Mouse (Mus musculus) embryonic facial prominence, embryonic 11.5 days (tissue): ENCODE results near the gene Eef1a2. TPM values are rescaled to one million over a fixed set of nuclear protein-coding genes. Genes with fewer than 3 reads are reported as not detected.

Source experiments
- ATAC-seq: fragments of 200-750 bp; cut with Nextera tagmentation; replicated peaks from 2 replicates; pipeline ENCODE4 v1.8.0; 2017; ENCODE audit warnings: low read depth; ENCODE audit not compliant: insufficient number of reproducible peaks, low FRiP score, low TSS enrichment
- DNase-seq: peaks from one replicate; pipeline ENCODE4 v3.0.0-alpha.2; 2015; ENCODE audit warnings: low spot score
- H3K27ac ChIP-seq: fragments of 300-500 bp; sonication (generic); replicated peaks from 2 replicates; pipeline ENCODE4 v1.5.1; 2014; ENCODE audit warnings: mild to moderate bottlenecking, low read depth, low read length, control low read depth
- H3K27me3 ChIP-seq: fragments of 300-500 bp; sonication (generic); 2 replicates; pipeline ENCODE4 v1.6.1; 2014; ENCODE audit warnings: mild to moderate bottlenecking, low read length, moderate library complexity, mixed read lengths; ENCODE audit not compliant: control insufficient read depth, insufficient read depth
- H3K36me3 ChIP-seq: fragments of 300-500 bp; sonication (generic); replicated peaks from 2 replicates; pipeline ENCODE4 v1.6.1; 2014; ENCODE audit warnings: low read depth, mild to moderate bottlenecking, low read length, moderate library complexity, mixed read lengths; ENCODE audit not compliant: control insufficient read depth, insufficient read depth
- H3K4me1 ChIP-seq: fragments of 300-500 bp; sonication (generic); 2 replicates; pipeline ENCODE4 v1.6.1; 2014; ENCODE audit warnings: low read length, mixed read lengths; ENCODE audit not compliant: control insufficient read depth, insufficient read depth
- H3K4me2 ChIP-seq: fragments of 300-500 bp; sonication (generic); 2 replicates; pipeline ENCODE4 v1.6.1; 2014; ENCODE audit warnings: low read depth, mild to moderate bottlenecking, control low read depth, low read length, moderate library complexity
- H3K4me3 ChIP-seq: fragments of 300-500 bp; sonication (generic); 2 replicates; pipeline ENCODE4 v1.5.1; 2014; ENCODE audit warnings: low read depth, low read length, control low read depth
- H3K9ac ChIP-seq: fragments of 300-500 bp; sonication (generic); replicated peaks from 2 replicates; pipeline ENCODE4 v1.6.1; 2014; ENCODE audit warnings: mild to moderate bottlenecking, control low read depth, low read length
- H3K9me3 ChIP-seq: fragments of 300-500 bp; sonication (generic); replicated peaks from 2 replicates; pipeline ENCODE4 v1.6.1; 2016; ENCODE audit warnings: mild to moderate bottlenecking, low read length, inconsistent platforms, mixed read lengths; ENCODE audit not compliant: control insufficient read depth
- WGBS: fragments of 180-500 bp; shearing (Covaris S2); extraction: QIAGEN DNeasy Blood & Tissue Kit; methylation state at CpG from one replicate; pipeline ENCODE4 v1.1.7; 2014; 5-methylcytosine and 5-hydroxymethylcytosine counted together
- polyA plus RNA-seq: library from polyadenylated mRNA; unstranded; fragments of >200 nt; fragmentation: Nextera tagmentation; extraction: Ambion mirVana; gene quantifications from 2 replicates; pipeline ENCODE4 v1.2.1, GENCODE M21; 2014

Gene Eef1a2
- polyA plus RNA-seq, 1 experiment from 2014 or later, result 0.25 TPM

DNA sequence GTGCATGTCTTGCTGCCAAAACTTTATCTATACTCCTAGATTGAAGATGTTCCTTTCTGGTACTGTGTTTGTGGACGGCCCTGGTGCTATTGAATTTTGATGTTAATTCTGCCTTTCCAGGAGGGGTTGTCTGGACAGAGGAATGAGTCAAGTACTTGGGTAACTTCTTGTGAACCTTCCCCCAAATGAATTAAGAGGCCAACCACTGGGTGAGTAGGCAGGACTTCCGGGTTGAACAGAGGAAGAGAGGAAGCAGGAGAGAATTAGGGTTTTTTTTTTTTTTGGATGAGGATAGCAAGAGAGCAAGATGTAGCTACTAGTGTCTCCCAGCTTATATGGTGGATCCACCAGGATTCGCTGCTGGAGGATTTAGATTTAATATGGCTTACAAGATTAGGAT is 21.2 kb upstream of the Eef1a2 start:
- Histone ChIP-seq H3K4me3 (no peak overlapping the region), H3K4me1 (no peaks in the 10 kb centered on the region), H3K27me3 (no peaks in the 10 kb centered on the region), H3K9ac (no peak overlapping the region), H3K9me3 (no peaks in the 10 kb centered on the region), H3K27ac (no peak overlapping the region), H3K4me2 (no peak overlapping the region), H3K36me3 (no peaks in the 10 kb centered on the region)
- ATAC-seq, result no peak
- DNase-seq, result no peak
- WGBS, result 83% methylated on average over 3 of the region's 3 CpGs

- Histone ChIP-seq H3K4me3 (no peak overlapping the region), H3K4me2 (no peak overlapping the region), H3K27me3 (no peaks in the 10 kb centered on the region), H3K36me3 (no peaks in the 10 kb centered on the region), H3K27ac (no peak overlapping the region), H3K4me1 (no peaks in the 10 kb centered on the region), H3K9ac (no peak overlapping the region), H3K9me3 (no peaks in the 10 kb centered on the region)
- ATAC-seq (no peak), DNase-seq (no peak)
- WGBS, result 90% methylated on average over 3 of the region's 3 CpGs
Observed at GRCm38 (mm10) chr2:181174646-181175045, 17.8 kb upstream of the Eef1a2 start.

GRCm38 (mm10) chr2:181166469-181166868 is 9.7 kb upstream of the Eef1a2 start:
- Histone ChIP-seq H3K9me3 (no peaks in the 10 kb centered on the region), H3K4me1 (no peaks in the 10 kb centered on the region), H3K4me3 (no peak overlapping the region), H3K27me3 (no peaks in the 10 kb centered on the region), H3K36me3 (no peaks in the 10 kb centered on the region), H3K27ac (no peak overlapping the region), H3K4me2 (no peak overlapping the region), H3K9ac (no peak overlapping the region)
- 76% methylated on average over 5 of the region's 5 CpGs for WGBS
- DNase-seq (no peak), ATAC-seq (no peak)

- H3K4me2 ChIP-seq, result no peak overlapping the region
- no peak overlapping the region for H3K4me3 ChIP-seq
- H3K27me3 ChIP-seq, result peaks cover 25% of the 10 kb centered on the region
- H3K27ac ChIP-seq, result no peak overlapping the region
- no peak for DNase-seq
- no peaks in the 10 kb centered on the region for H3K36me3 ChIP-seq
- H3K9me3 ChIP-seq, result no peaks in the 10 kb centered on the region
- peaks cover 2% of the 10 kb centered on the region; the same call in 1 of the 2 replicates for H3K4me1 ChIP-seq
- H3K9ac ChIP-seq, result no peak overlapping the region
- ATAC-seq, result no peak
- WGBS, result 72% methylated on average over 4 of the region's 4 CpGs
Observed at GRCm38 (mm10) chr2:181160821-181161220, 4.0 kb upstream of the Eef1a2 start.

DNA sequence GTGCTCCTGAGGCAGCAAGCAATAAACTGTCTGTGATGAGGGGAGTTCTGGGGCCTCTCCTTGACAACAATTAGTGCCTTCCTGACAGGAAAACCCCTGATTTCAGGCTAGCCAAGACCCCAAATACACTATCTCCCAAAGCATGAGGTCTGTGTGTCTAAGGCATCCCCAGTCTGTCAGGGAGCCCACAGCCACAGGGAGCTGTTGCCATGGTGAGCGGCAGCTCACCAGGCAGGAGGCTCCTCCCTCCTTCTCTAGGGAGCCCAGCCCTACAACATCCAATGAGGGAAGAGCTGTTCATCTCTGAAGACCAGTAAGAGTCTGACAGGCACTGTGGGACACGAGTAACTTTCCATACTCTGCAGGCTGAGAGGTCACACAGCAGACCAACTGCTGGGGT is 3.0 kb upstream of the Eef1a2 start:
- Histone ChIP-seq H3K27me3 (peaks cover 36% of the 10 kb centered on the region), H3K4me3 (no peak overlapping the region), H3K9me3 (no peaks in the 10 kb centered on the region), H3K4me2 (no peak overlapping the region), H3K27ac (no peak overlapping the region), H3K36me3 (no peaks in the 10 kb centered on the region), H3K9ac (no peak overlapping the region), H3K4me1 (peaks cover 2% of the 10 kb centered on the region; the same call in 1 of the 2 replicates)
- ATAC-seq, result peak; percentile 82
- 0% methylated on average over 2 of the region's 2 CpGs for WGBS
- peak; percentile 35 for DNase-seq

- 54% methylated on average over 7 of the region's 7 CpGs for WGBS
- no peak overlapping the region for H3K27ac ChIP-seq
- H3K9ac ChIP-seq, result no peak overlapping the region
- no peaks in the 10 kb centered on the region for H3K9me3 ChIP-seq
- no peak overlapping the region for H3K4me3 ChIP-seq
- peaks cover 2% of the 10 kb centered on the region; the same call in 1 of the 2 replicates for H3K4me1 ChIP-seq
- no peak overlapping the region for H3K4me2 ChIP-seq
- DNase-seq (no peak), ATAC-seq (no peak)
- H3K36me3 ChIP-seq, result no peaks in the 10 kb centered on the region
- peaks cover 36% of the 10 kb centered on the region for H3K27me3 ChIP-seq
Observed at GRCm38 (mm10) chr2:181159091-181159514, 2.3 kb upstream of the Eef1a2 start.

GRCm38 (mm10) chr2:181158471-181158870 is 1.7 kb upstream of the Eef1a2 start:
- Histone ChIP-seq H3K4me1 (peaks cover 2% of the 10 kb centered on the region; the same call in 1 of the 2 replicates), H3K27me3 (peaks cover 36% of the 10 kb centered on the region), H3K4me2 (no peak overlapping the region), H3K36me3 (no peaks in the 10 kb centered on the region), H3K9ac (no peak overlapping the region), H3K4me3 (no peak overlapping the region), H3K27ac (no peak overlapping the region), H3K9me3 (no peaks in the 10 kb centered on the region)
- DNase-seq (no peak), ATAC-seq (no peak)
- WGBS, result 74% methylated on average over 2 of the region's 2 CpGs

DNA sequence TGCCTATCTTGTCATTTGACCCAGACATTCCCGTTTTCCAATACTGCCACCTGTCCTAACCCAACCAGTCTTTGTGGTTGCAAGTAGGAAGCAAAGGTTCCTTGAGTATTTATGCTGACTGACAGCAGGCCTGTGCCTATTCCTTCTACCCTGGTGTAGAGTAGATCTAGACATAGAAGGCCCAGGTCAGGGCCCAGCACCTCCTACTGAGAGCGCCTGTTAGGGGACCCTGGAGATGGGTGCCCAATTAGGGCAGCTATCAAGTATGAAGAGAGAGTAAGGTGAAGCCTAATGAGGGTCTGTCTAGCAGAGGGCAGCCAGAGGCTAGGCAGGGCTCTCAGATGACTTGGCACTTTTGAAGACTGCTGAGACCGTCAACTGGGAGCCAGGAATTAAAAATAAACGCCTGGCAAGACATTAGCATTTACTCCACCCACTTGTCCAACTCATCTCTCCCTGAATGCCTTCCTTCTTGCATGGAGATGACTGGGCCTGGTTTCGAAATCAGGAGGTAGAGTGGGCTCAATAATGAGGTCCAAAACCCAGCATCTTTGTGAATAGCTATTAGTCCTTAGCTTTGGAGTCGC is 995 bp upstream of the Eef1a2 start:
- Histone ChIP-seq H3K4me1 (peaks cover 2% of the 10 kb centered on the region; the same call in 1 of the 2 replicates), H3K4me2 (no peak overlapping the region), H3K9me3 (no peaks in the 10 kb centered on the region), H3K4me3 (no peak overlapping the region), H3K9ac (no peak overlapping the region), H3K27ac (no peak overlapping the region), H3K27me3 (peaks cover 36% of the 10 kb centered on the region), H3K36me3 (no peaks in the 10 kb centered on the region)
- ATAC-seq (no peak), DNase-seq (no peak)
- WGBS, result 76% methylated on average over 6 of the region's 6 CpGs
